Mouse (Mus musculus) ES-E14 (cell line): Measurements from ENCODE around the gene Creld2.

Source experiments
- CHD2 ChIP-seq: IDR thresholded peaks from 2 replicates; pipeline ENCODE4 v1.6.1; 2014; ENCODE audit warnings: mild to moderate bottlenecking, low read depth, low read length, inconsistent platforms
- MAFK ChIP-seq: IDR thresholded peaks from 2 replicates; pipeline ENCODE4 v1.6.1; 2014; ENCODE audit warnings: mild to moderate bottlenecking, low read depth, low read length, inconsistent platforms; ENCODE audit not compliant: insufficient read depth
- ZC3H11A ChIP-seq: IDR thresholded peaks from 2 replicates; pipeline ENCODE4 v1.6.1; 2012; ENCODE audit warnings: low read depth, mild to moderate bottlenecking, inconsistent platforms, low read length, borderline replicate concordance

- no peak for TF ChIP-seq MAFK
- TF ChIP-seq CHD2, result no peak
- no peak for TF ChIP-seq ZC3H11A
Observed at GRCm38 (mm10) chr15:88802348-88802747, 17.1 kb upstream of the Creld2 start.
